Mouse (Mus musculus) thymus, adult 2 months (tissue): ENCODE results near the gene Sertad3. TPM values are rescaled to one million over a fixed set of nuclear protein-coding genes. Genes with fewer than 3 reads are reported as not detected.

Experiments used
- DNase-seq: peaks from one replicate; pipeline ENCODE4 v3.0.0; 2021
- H3K27ac ChIP-seq: fragments of 200-500 bp; 2 replicates; pipeline ENCODE4 v1.5.1; 2012; ENCODE audit warnings: low read length, control low read depth; ENCODE audit not compliant: control insufficient read depth, insufficient read depth
- H3K27me3 ChIP-seq: fragments of 200-500 bp; 2 replicates; pipeline ENCODE4 v1.6.1; 2012; ENCODE audit warnings: mild to moderate bottlenecking, low read length, moderate library complexity, mixed read lengths; ENCODE audit not compliant: control insufficient read depth, insufficient read depth
- H3K36me3 ChIP-seq: fragments of 200-500 bp; 2 replicates; pipeline ENCODE4 v1.6.1; 2012; ENCODE audit warnings: mild to moderate bottlenecking, low read length, moderate library complexity; ENCODE audit not compliant: control insufficient read depth, insufficient read depth
- H3K4me1 ChIP-seq: fragments of 200-500 bp; replicated peaks from 2 replicates; pipeline ENCODE4 v1.6.1; 2012; ENCODE audit warnings: low read length; ENCODE audit not compliant: control insufficient read depth, insufficient read depth
- H3K4me3 ChIP-seq: fragments of 200-500 bp; 2 replicates; pipeline ENCODE4 v1.5.1; 2012; ENCODE audit warnings: mild to moderate bottlenecking, low read length, control low read depth, moderate library complexity; ENCODE audit not compliant: control insufficient read depth, insufficient read depth
- CTCF ChIP-seq: fragments of 200-500 bp; IDR thresholded peaks from 2 replicates; pipeline ENCODE4 v1.5.1; 2012; ENCODE audit warnings: mild to moderate bottlenecking, control low read depth, low read length, moderate library complexity, borderline replicate concordance; ENCODE audit not compliant: control insufficient read depth, poor library complexity, insufficient read depth; ENCODE audit errors: extremely low read depth
- POLR2A ChIP-seq: fragments of 200-500 bp; IDR thresholded peaks from 2 replicates; pipeline ENCODE4 v1.6.1; 2012; ENCODE audit warnings: mild to moderate bottlenecking, low read length, control low read depth, moderate library complexity; ENCODE audit not compliant: control insufficient read depth, poor library complexity, insufficient read depth; ENCODE audit errors: extremely low read depth
- WGBS: fragments of 180-500 bp; shearing (Covaris S2); methylation state at CpG from one replicate; pipeline ENCODE4 v1.1.7; 2018; 5-methylcytosine and 5-hydroxymethylcytosine counted together
- polyA plus RNA-seq: library from polyadenylated mRNA; depleted of rRNA; stranded (reverse); fragments of >200 nt; gene quantifications from 2 replicates; pipeline ENCODE4 v1.2.3, GENCODE M21; 2012; rRNA removed

Sertad3 gene
- polyA plus RNA-seq, 1 experiment = 25.8 TPM

GRCm38 (mm10) chr7:27514961-27515360 is 41.4 kb downstream of the Sertad3 start:
- H3K27ac ChIP-seq = no peak overlapping the region
- WGBS = 93% methylated on average over 9 of the region's 9 CpGs
- H3K4me3 ChIP-seq = no peak overlapping the region
- H3K4me1 ChIP-seq = no peaks in the 10 kb centered on the region
- no peaks in the 10 kb centered on the region for H3K36me3 ChIP-seq
- DNase-seq = no peak
- TF ChIP-seq CTCF (no peak), POLR2A (no peak)
- H3K27me3 ChIP-seq = no peaks in the 10 kb centered on the region

GRCm38 (mm10) chr7:27518314-27518713 is 44.7 kb downstream of the Sertad3 start:
- WGBS = 90% methylated on average over 9 of the region's 9 CpGs
- Histone ChIP-seq H3K4me1 (no peaks in the 10 kb centered on the region), H3K36me3 (no peaks in the 10 kb centered on the region), H3K4me3 (no peak overlapping the region), H3K27me3 (no peaks in the 10 kb centered on the region), H3K27ac (no peak overlapping the region)
- DNase-seq = no peak
- TF ChIP-seq CTCF (no peak), POLR2A (no peak)

GRCm38 (mm10) chr7:27520104-27520503 is 46.5 kb downstream of the Sertad3 start:
- Histone ChIP-seq H3K4me3 (no peak overlapping the region), H3K4me1 (no peaks in the 10 kb centered on the region), H3K36me3 (no peaks in the 10 kb centered on the region), H3K27me3 (no peaks in the 10 kb centered on the region), H3K27ac (no peak overlapping the region)
- DNase-seq = no peak
- TF ChIP-seq CTCF (no peak), POLR2A (no peak)

GRCm38 (mm10) chr7:27520599-27520998 is 47.0 kb downstream of the Sertad3 start:
- no peak for TF ChIP-seq CTCF
- TF ChIP-seq POLR2A = no peak
- no peaks in the 10 kb centered on the region for H3K36me3 ChIP-seq
- no peak for DNase-seq
- 100% methylated on average over 1 of the region's 1 CpGs for WGBS
- no peak overlapping the region for H3K27ac ChIP-seq
- no peak overlapping the region for H3K4me3 ChIP-seq
- no peaks in the 10 kb centered on the region for H3K27me3 ChIP-seq
- no peaks in the 10 kb centered on the region for H3K4me1 ChIP-seq

- Histone ChIP-seq H3K27ac (no peak within 1 kb of the TSS), H3K4me3 (no peak within 1 kb of the TSS), H3K27me3 (no peaks in the 10 kb centered on the region), H3K36me3 (no peaks in the 10 kb centered on the region), H3K4me1 (no peaks in the 10 kb centered on the region)
- WGBS = 93% methylated on average over 5 of the region's 5 CpGs
- no peak for DNase-seq
- TF ChIP-seq POLR2A = no peak
- TF ChIP-seq CTCF = no peak
These were observed 49.4 kb downstream of the Sertad3 start, which contains the start of gene Hipk4 for GRCm38 (mm10) chr7:27522967-27523366. TSS of gene Hipk4 (plus strand) at chr7:27523267.

- Histone ChIP-seq H3K4me1 (no peaks in the 10 kb centered on the region), H3K4me3 (no peak overlapping the region), H3K36me3 (no peaks in the 10 kb centered on the region), H3K27ac (no peak overlapping the region), H3K27me3 (no peaks in the 10 kb centered on the region)
- TF ChIP-seq POLR2A (no peak), CTCF (no peak)
- 98% methylated on average over 13 of the region's 13 CpGs for WGBS
- no peak for DNase-seq
These were observed 50.2 kb downstream of the Sertad3 start for GRCm38 (mm10) chr7:27523805-27524204.

GRCm38 (mm10) chr7:27526039-27526827 is 52.7 kb downstream of the Sertad3 start:
- DNase-seq = peak; percentile 61
- WGBS = 28% methylated on average over 10 of the region's 10 CpGs

More at GRCm38 (mm10) chr7:27526039-27526827, 52.7 kb downstream of the Sertad3 start:
- Histone ChIP-seq H3K27ac (no peak overlapping the region), H3K27me3 (no peaks in the 10 kb centered on the region), H3K4me3 (no peak overlapping the region), H3K4me1 (no peaks in the 10 kb centered on the region), H3K36me3 (no peaks in the 10 kb centered on the region)
- no peak for TF ChIP-seq POLR2A
- peak; percentile 93 for TF ChIP-seq CTCF

Other genes starting within 250 kb of the Sertad3 start
- gene Itpkc, start 245.1 kb upstream of the Sertad3 start, polyA plus RNA-seq = 12.2 and 12.4 TPM in 2 replicates
- 53.1 and 57.8 TPM in 2 replicates for gene Coq8b, start 240.7 kb upstream of the Sertad3 start, polyA plus RNA-seq
- 10.3 and 10.7 TPM in 2 replicates for gene Numbl, start 215.3 kb upstream of the Sertad3 start, polyA plus RNA-seq
- gene Ltbp4, start 136.1 kb upstream of the Sertad3 start, polyA plus RNA-seq = 48.3 and 77.5 TPM in 2 replicates
- 203 and 206 TPM in 2 replicates for gene Shkbp1, start 117.7 kb upstream of the Sertad3 start, polyA plus RNA-seq
- not detected in 2 replicates for gene Gm20479, start 116.3 kb upstream of the Sertad3 start, polyA plus RNA-seq
- gene Sptbn4, start 26.1 kb upstream of the Sertad3 start, polyA plus RNA-seq = 0.13 TPM in 2 replicates
- gene Blvrb, start 25.8 kb upstream of the Sertad3 start, polyA plus RNA-seq = 40.9 and 50.8 TPM in 2 replicates
- 44.9 and 46.4 TPM in 2 replicates for gene Sertad1, start 13.1 kb downstream of the Sertad3 start, polyA plus RNA-seq
- 2.0 and 2.4 TPM in 2 replicates for gene Prx, start 25.6 kb downstream of the Sertad3 start, polyA plus RNA-seq
- 1.1 and 1.3 TPM in 2 replicates for gene Hipk4, start 49.5 kb downstream of the Sertad3 start, polyA plus RNA-seq
- 456 and 516 TPM in 2 replicates for gene Pld3, start 79.5 kb downstream of the Sertad3 start, polyA plus RNA-seq
- gene 2310022A10Rik, start 79.5 kb downstream of the Sertad3 start, polyA plus RNA-seq = 58.0 and 58.1 TPM in 2 replicates
- 133 and 139 TPM in 2 replicates for gene Akt2, start 117.8 kb downstream of the Sertad3 start, polyA plus RNA-seq
- 0.05 TPM in 1 of 2 replicates, not detected in the other for gene Ttc9b, start 180.1 kb downstream of the Sertad3 start, polyA plus RNA-seq
- gene Map3k10, start 200.8 kb downstream of the Sertad3 start, polyA plus RNA-seq = 24.7 and 30.0 TPM in 2 replicates
- gene Zfp607b, start 215.6 kb downstream of the Sertad3 start, polyA plus RNA-seq = 0.77 and 0.92 TPM in 2 replicates